Mouse (Mus musculus) kidney, adult 2 months (tissue): ENCODE results near the gene Glt8d2.

Experiments used
- CTCF ChIP-seq: fragments of 200-500 bp; conservative IDR thresholded peaks from 2 replicates; pipeline ENCODE4 v1.5.1; 2011; ENCODE audit warnings: low read depth, mild to moderate bottlenecking, control low read depth, low read length, moderate library complexity, mixed read lengths; ENCODE audit not compliant: insufficient read depth, insufficient read length
- POLR2A ChIP-seq: fragments of 200-500 bp; IDR thresholded peaks from one replicate; pipeline ENCODE4 v1.6.1; 2011; ENCODE audit warnings: low read depth, low read length, control low read depth

DNA sequence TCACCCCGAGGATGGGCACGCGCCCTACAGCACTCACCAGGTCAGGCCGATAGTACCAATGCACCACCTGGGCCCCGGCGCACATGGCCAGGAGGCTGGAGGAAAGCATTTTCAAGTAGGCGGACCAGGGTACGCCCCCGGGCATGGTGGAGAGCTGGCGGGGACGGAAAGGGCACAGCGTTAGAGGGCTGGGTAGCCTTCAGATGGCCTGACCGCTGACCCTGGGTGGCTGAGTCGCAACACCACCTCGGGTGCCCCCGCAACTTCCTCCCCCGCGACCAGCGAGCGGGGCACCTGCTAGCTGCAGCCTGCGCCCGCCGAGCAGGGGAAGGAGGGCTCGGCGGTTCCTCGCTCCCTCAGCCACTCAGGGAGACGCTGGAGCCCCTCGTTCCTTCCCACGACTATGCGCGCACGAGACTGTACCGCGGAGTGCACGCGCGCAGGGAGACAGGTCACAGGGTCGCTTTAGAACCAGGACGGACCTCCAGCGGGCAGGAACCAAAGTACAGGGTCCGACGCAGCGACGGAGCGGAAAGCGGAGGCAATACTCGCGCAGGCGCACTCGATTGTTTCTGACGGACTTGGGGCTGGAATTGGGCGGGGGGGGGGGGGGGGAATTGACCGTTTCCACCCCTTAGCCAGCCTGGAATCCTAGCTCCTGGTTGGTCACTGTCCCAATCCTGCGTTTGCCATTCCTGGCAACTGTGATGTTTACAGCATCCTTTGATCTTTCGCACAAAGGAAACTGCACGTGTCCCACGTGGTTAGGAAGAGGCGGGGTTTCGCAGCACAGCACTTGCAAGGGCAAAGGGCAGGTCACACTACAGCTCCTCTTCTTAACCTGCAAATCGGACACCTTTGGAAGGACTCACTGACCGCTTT is 67.5 kb downstream of the Glt8d2 start, which contains the start of gene 1190007I07Rik:
- no peak for TF ChIP-seq CTCF
- TF ChIP-seq POLR2A, result no peak
